Mouse (Mus musculus) E14TG2a.4 (cell line): Measurements from ENCODE around the gene Tdrd9.

ENCODE experiments used
- CTCF ChIP-seq: conservative IDR thresholded peaks from 2 replicates; pipeline ENCODE4 v1.5.1; 2014; ENCODE audit warnings: low read length
- POU5F1 ChIP-seq: IDR thresholded peaks from 2 replicates; pipeline ENCODE4 v1.6.1; 2014; ENCODE audit warnings: low read length, borderline replicate concordance

GRCm38 (mm10) chr12:112104890-112105289 lies 133.5 kb downstream of the Tdrd9 start:
- no peak for TF ChIP-seq CTCF
- no peak for TF ChIP-seq POU5F1
